Mouse (Mus musculus) brain, embryonic 14.5 days (tissue): ENCODE data around the gene Hist2h2aa2. TPM values are rescaled to one million over a fixed set of nuclear protein-coding genes. Genes with fewer than 3 reads are reported as not detected.
A peak's percentile ranks its signal among the peaks of the same experiment; 100 is the strongest.

Source experiments
- DNase-seq: peaks from one replicate; pipeline ENCODE4 v3.0.0-alpha.2; 2011; ENCODE audit warnings: low read depth
- CTCF ChIP-seq: fragments of 200-500 bp; IDR thresholded peaks from 2 replicates; pipeline ENCODE4 v1.5.1; 2012; ENCODE audit warnings: inconsistent platforms, mild to moderate bottlenecking, moderate library complexity, borderline replicate concordance; ENCODE audit not compliant: insufficient read depth, insufficient read length; ENCODE audit errors: extremely low read depth
- POLR2A ChIP-seq: fragments of 200-500 bp; IDR thresholded peaks from 2 replicates; pipeline ENCODE4 v1.6.1; 2012; ENCODE audit warnings: mild to moderate bottlenecking, inconsistent platforms, borderline replicate concordance; ENCODE audit not compliant: poor library complexity, insufficient read depth, insufficient read length, severe bottlenecking; ENCODE audit errors: extremely low read depth
- polyA plus RNA-seq: library from polyadenylated mRNA; depleted of rRNA; stranded (reverse); fragments of >200 nt; gene quantifications from 2 replicates; pipeline ENCODE4 v1.2.3, GENCODE M21; 2012

The Hist2h2aa2 gene
- polyA plus RNA-seq, 1 experiment = 7.9 TPM

- DNase-seq = peak; percentile 41
- TF ChIP-seq POLR2A (no peak), CTCF (no peak)
These were observed 2.1 kb downstream of the Hist2h2aa2 start for GRCm38 (mm10) chr3:96237904-96238511.

DNA sequence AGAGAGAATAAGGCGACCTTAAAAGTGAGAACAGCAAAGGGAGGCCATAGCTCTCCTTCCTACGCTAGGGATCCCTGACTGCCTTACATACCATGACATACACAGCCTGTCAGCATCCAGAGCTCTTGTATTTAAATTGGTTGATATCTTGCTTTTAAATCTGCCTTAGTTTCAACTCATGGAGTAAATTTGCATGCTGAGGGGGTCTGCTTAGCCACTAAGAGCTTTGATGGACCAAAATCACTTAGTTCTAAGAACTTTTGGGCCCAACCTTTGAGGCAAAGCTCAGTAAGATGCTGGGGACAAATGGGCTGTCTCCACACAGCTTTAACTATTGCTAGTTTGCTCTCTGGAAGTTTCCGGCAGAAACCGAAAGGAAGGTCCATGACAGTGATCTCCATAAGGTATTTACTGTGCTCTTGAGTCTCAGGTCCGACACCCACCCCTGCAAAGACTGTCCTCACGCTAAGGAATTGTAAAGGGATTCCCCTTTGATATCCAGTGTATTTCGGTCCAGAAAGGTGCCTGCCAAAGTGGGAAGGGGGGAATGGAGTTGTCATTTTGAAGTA lies 2.7 kb downstream of the Hist2h2aa2 start:
- no peak for TF ChIP-seq POLR2A
- no peak for TF ChIP-seq CTCF
- peak; percentile 25 for DNase-seq

DNA sequence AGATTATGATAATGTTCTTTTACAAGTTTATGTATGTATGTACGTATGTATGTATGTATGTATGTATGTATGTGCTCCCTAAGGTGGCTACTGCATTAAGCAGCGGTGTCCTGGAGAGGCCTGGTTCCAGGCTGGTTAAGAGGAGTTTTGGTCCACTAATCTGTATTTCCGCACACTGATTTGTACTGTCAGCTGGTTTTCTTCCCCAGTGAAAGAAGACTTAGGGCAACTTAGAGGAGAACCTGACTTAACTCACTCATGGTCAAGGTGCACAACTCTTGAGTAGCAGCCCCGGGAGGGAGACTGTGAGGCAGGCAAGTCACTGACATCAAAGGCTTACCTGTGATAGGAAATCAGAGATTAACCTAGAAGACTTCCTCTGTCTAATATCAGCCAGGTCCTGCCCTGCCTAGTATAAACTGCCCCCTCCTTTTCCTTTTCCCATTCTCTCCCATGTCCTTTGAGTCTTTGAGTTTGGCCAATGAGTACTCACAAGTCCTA lies 3.2 kb downstream of the Hist2h2aa2 start:
- no peak for DNase-seq
- TF ChIP-seq CTCF = no peak
- TF ChIP-seq POLR2A = no peak

DNA sequence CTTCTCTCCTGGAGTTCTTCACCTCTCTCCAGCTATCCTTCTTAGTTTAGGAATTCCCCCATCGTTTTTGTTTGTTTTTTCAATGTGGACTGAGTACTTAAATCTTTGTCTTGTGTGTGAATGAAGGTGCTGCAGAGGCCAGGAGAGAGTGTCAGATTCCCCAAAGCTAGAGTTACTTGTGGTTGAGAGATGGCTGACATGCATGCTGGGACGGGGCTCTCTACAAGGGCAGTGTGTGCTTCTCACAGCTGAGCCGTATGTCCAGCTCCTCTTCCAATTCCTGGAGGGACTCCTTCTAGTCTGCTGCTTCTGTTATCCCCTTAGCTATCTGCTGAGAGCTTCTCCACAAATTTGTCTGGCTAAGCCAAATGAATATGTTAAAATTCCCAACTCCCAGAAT lies 4.2 kb downstream of the Hist2h2aa2 start:
- TF ChIP-seq POLR2A (no peak), CTCF (no peak)
- no peak for DNase-seq

DNA sequence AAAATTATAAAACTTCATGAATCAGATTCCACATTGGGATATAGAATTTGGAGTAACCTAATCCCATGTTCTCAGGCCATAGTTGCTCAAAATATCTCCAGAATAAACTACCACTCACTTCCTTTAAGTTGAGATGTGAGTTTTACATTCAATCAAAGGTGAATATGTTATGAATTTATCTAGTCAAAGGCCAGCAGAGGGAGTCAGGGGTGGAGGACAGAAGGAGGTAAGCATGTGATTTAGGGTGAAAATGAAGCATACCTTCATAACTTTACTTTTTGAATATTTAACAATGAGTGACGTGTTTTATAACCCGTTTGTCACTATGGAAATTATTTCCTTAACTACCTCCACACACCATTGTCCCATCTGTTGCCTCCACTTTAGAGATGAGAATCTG lies 5.2 kb downstream of the Hist2h2aa2 start:
- no peak for DNase-seq
- TF ChIP-seq POLR2A (no peak), CTCF (no peak)

DNA sequence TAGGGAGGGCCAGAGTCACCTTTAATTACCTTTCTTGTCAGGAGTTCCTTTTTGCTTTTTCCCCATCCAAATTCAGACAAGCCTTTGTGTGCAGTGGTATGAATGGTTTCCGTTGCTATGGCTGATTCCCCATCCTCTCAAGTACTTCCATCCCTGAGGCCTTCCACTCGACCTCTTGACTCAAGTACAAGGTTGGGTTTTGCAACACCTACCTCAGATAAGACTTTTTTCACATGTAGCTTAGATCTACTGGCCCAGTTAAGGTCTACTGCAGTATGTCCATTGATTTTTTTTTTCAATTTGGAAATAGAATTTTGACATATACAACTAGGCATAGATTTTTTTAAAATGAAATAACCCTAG lies 8.3 kb downstream of the Hist2h2aa2 start:
- no peak for DNase-seq
- no peak for TF ChIP-seq POLR2A
- no peak for TF ChIP-seq CTCF

GRCm38 (mm10) chr3:96230910-96231757 lies 8.9 kb downstream of the Hist2h2aa2 start:
- no peak for DNase-seq
- TF ChIP-seq CTCF (no peak), POLR2A (no peak)

DNA sequence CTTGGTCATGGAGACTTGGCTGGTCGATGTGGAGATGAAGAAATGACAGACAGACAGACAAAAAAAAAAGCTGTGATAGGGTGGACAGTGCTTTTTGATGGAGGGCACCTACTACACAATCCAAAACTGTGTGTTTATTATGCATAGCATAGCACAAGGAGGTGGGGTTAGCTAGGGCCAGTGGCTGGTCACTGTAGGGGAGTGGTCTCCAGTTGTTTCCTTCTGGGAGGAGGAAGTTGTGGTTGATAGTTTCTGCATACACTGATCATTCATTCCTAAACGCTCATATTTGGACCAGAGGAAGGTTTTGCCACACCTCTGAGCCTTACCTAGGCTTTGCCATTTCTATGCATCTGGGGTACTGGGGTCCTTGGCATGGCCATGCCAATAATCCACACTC lies 9.7 kb downstream of the Hist2h2aa2 start:
- TF ChIP-seq CTCF (no peak), POLR2A (no peak)
- no peak for DNase-seq

- no peak for DNase-seq
- TF ChIP-seq POLR2A (no peak), CTCF (no peak)
These were observed 11.2 kb downstream of the Hist2h2aa2 start for GRCm38 (mm10) chr3:96228828-96229227.

DNA sequence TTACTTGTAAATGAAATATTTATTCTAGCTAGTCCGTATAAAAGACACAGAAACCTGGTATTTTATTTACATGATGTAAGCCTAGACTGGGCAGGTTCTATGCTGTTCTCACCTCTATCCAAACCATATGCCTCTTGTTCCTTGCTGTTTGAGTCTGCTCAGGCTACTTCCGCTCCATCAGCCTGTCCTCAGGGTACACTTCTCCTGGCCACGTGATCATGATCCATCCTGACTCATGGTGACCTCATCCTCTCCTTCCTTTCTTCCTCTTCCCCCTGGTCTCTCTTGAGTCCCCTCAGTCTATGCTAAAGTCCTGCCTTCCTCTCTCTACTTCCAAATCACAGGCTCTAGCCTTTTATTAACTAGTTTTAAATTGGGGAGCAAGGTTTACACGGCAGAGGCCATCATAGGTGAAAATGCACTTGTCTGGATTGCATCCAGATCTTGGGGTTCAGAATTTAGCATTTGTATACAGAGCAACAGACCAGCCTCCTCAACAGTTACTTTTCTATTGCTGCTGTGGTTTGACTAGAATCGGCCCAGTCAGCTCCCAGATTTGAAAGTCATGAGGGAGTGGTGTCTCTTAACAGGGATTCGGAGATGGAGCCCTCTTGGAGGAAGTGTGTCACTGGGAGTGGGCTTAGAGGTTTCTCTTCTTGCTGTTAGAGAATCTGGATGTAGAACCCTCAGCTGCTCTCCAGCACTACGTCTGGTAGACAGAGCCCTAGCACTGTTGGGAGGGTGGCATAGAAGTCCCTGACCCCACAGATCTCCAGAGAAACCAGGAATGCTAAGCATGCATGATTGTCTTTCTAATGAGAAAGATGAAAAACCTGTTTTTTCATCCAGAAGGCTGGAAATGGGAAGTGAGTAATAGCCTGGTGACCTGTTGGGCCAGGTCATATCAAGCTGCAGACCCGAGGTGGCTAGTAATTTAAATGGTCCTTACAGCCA lies 13.1 kb downstream of the Hist2h2aa2 start:
- TF ChIP-seq CTCF = no peak
- TF ChIP-seq POLR2A = no peak
- DNase-seq = no peak
